ENCODE assay signal across 9 mouse cellular contexts in the genomic region with DNA sequence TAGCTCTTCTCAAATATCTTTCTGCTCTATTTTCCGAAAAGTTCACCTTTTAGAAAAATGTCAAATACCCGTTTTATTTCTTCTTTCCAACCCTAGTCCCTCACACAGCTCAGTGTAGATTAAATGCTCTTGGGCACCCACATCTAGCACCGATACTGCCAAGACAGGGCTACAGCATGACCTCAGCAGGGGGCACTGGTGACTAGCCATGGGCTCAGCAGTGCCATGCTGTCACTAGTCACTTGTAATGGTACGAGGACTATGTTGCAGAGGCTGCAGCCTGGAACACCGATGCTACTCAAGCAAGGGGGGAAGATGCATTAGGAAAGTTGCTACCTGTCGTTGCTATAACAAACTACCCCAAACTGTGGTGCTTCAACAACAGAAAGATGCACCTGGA.
A peak's percentile ranks its signal among the peaks of the same experiment; 100 is the strongest.
DNase-seq lines count a peak whose midpoint lies in the region; ATAC-seq and TF ChIP-seq lines count a peak whose summit lies in the region.
"Had no signal": no experiment of that assay in that cellular context is flagged by ENCODE, and none has a peak within 500 bp of the region (broad histone marks: within the 10 kb centered on the region; RNA-seq: fewer than 3 reads in every experiment).

No protein-coding gene starts in this region.

- H3ac ChIP-seq in C2C12 (ENCODE audit: control insufficient read depth, insufficient read length, low read depth), result no peak overlapping the region

- no peaks in the 10 kb centered on the region for H3K9me3 ChIP-seq in kidney, embryonic 15.5 days (replicated peaks)
- H3K9me3 ChIP-seq in lung, postnatal 0 days (ENCODE audit: low read length), result no peaks in the 10 kb centered on the region
- no peaks in the 10 kb centered on the region for H3K9me3 ChIP-seq in limb, embryonic 10.5 days (replicated peaks)
- H3K9me3 ChIP-seq: neural tube, embryonic 13.5 days had no signal

- H3K79me2 ChIP-seq in C2C12 (ENCODE audit: control insufficient read depth, insufficient read depth), result no peaks in the 10 kb centered on the region

- DNase-seq in kidney, adult 18-20 months, result peak; percentile 28
- DNase-seq in lung, postnatal 0 days (ENCODE audit: low spot score), result peak; percentile 13
- no peak for DNase-seq in limb, embryonic 10.5 days (ENCODE audit: low spot score)
- no peak for DNase-seq in layer of hippocampus, adult 11-12 months (ENCODE audit: low spot score)
- DNase-seq: gastrocnemius, postnatal 10 days had no signal

- TF ChIP-seq POLR2A in bone marrow macrophage, adult 2 months (IDR thresholded peaks at IDR 0.05; ENCODE audit: borderline replicate concordance, low read depth, low read length), result no peak

- TF ChIP-seq CTCF in C2C12 (IDR thresholded peaks at IDR 0.05; ENCODE audit: control insufficient read depth, insufficient read depth, insufficient read length), result peak; percentile 37
- TF ChIP-seq CTCF in bone marrow macrophage, adult 2 months (IDR thresholded peaks at IDR 0.05; ENCODE audit: low read depth, low read length), result peak; percentile 6; the same call in 1 of the 2 replicates
- peak; percentile 51 for TF ChIP-seq CTCF in lung, postnatal 0 days (IDR thresholded peaks at IDR 0.05)

- no peaks in the 10 kb centered on the region for H3K4me1 ChIP-seq in kidney, embryonic 15.5 days
- H3K4me1 ChIP-seq in bone marrow macrophage, adult 2 months (ENCODE audit: control insufficient read depth, insufficient read depth, low read length), result peaks cover 6% of the 10 kb centered on the region; the same call in 1 of the 2 replicates
- no peaks in the 10 kb centered on the region for H3K4me1 ChIP-seq in lung, postnatal 0 days (ENCODE audit: insufficient read depth, low read depth, low read length)
- peaks cover 10% of the 10 kb centered on the region for H3K4me1 ChIP-seq in limb, embryonic 10.5 days
- H3K4me1 ChIP-seq: neural tube, embryonic 13.5 days had no signal

- no peak overlapping the region for H3K4me3 ChIP-seq in kidney, embryonic 15.5 days (replicated peaks)
- no peak overlapping the region for H3K4me3 ChIP-seq in C2C12 (ENCODE audit: insufficient read depth, poor library complexity, severe bottlenecking)
- no peak overlapping the region for H3K4me3 ChIP-seq in bone marrow macrophage, adult 2 months (ENCODE audit: insufficient read depth, low read length)
- no peak overlapping the region for H3K4me3 ChIP-seq in lung, postnatal 0 days (ENCODE audit: low read depth, low read length)
- no peak overlapping the region for H3K4me3 ChIP-seq in limb, embryonic 10.5 days
- H3K4me3 ChIP-seq: neural tube, embryonic 13.5 days had no signal

- no peaks in the 10 kb centered on the region for H3K36me3 ChIP-seq in kidney, embryonic 15.5 days
- H3K36me3 ChIP-seq in C2C12 (ENCODE audit: control insufficient read depth, insufficient read depth), result no peaks in the 10 kb centered on the region
- H3K36me3 ChIP-seq in lung, postnatal 0 days (ENCODE audit: insufficient read depth, low read length), result no peaks in the 10 kb centered on the region
- no peaks in the 10 kb centered on the region for H3K36me3 ChIP-seq in limb, embryonic 10.5 days
- H3K36me3 ChIP-seq: neural tube, embryonic 13.5 days had no signal

- no peaks in the 10 kb centered on the region for H3K79me3 ChIP-seq in C2C12 (ENCODE audit: low read depth)

- peaks cover 5% of the 10 kb centered on the region; the same call in 1 of the 2 replicates for H3K27me3 ChIP-seq in kidney, embryonic 15.5 days
- peaks cover 20% of the 10 kb centered on the region for H3K27me3 ChIP-seq in C2C12 (ENCODE audit: control insufficient read depth, insufficient read depth, insufficient read length)
- H3K27me3 ChIP-seq in lung, postnatal 0 days (replicated peaks; ENCODE audit: insufficient read depth, low read length), result no peaks in the 10 kb centered on the region
- peaks cover 9% of the 10 kb centered on the region; the same call in 1 of the 2 replicates for H3K27me3 ChIP-seq in limb, embryonic 10.5 days (ENCODE audit: low read depth, poor library complexity, severe bottlenecking)

- no peak for ATAC-seq in kidney, embryonic 15.5 days (replicated peaks; ENCODE audit: low FRiP score)
- no peak; the same call in 1 of the 2 replicates for ATAC-seq in lung, postnatal 0 days

- no peak for TF ChIP-seq EP300 in lung, postnatal 0 days (IDR thresholded peaks at IDR 0.05)

- H3K27ac ChIP-seq in kidney, embryonic 15.5 days, result no peak overlapping the region
- H3K27ac ChIP-seq in bone marrow macrophage, adult 2 months (ENCODE audit: insufficient read depth, low read depth, low read length), result no peak overlapping the region
- H3K27ac ChIP-seq in lung, postnatal 0 days (ENCODE audit: low read length), result no peak overlapping the region
- no peak overlapping the region for H3K27ac ChIP-seq in limb, embryonic 10.5 days
- H3K27ac ChIP-seq: neural tube, embryonic 13.5 days had no signal

- 84% methylated on average over 6 of the region's 6 CpGs for WGBS in kidney, embryonic 15.5 days
- WGBS in lung, postnatal 0 days, result 81% methylated on average over 6 of the region's 6 CpGs
- WGBS in limb, embryonic 10.5 days, result 87% methylated on average over 6 of the region's 6 CpGs

- H3K9ac ChIP-seq in kidney, embryonic 15.5 days, result no peak overlapping the region
- no peak overlapping the region for H3K9ac ChIP-seq in lung, postnatal 0 days (replicated peaks; ENCODE audit: low read depth)
- H3K9ac ChIP-seq: neural tube, embryonic 13.5 days had no signal

- H3K4me2 ChIP-seq in kidney, embryonic 15.5 days, result no peak overlapping the region
- no peak overlapping the region for H3K4me2 ChIP-seq in lung, postnatal 0 days (replicated peaks; ENCODE audit: low read depth, low read length)
- H3K4me2 ChIP-seq: neural tube, embryonic 13.5 days had no signal

TF ChIP-seq in C2C12, 6 proteins besides CTCF, POLR2A, EP300 and RAD21:
- no peak for TF ChIP-seq CEBPB (IDR thresholded peaks at IDR 0.05; ENCODE audit: low read depth)
- no peak for TF ChIP-seq MYOD1 (IDR thresholded peaks at IDR 0.05; ENCODE audit: control insufficient read depth, insufficient read length, low read depth)
- no peak for TF ChIP-seq MYOG (IDR thresholded peaks at IDR 0.05; ENCODE audit: control insufficient read depth, extremely low read depth, insufficient read length)
- no peak for TF ChIP-seq MAX (IDR thresholded peaks at IDR 0.05)
- no peak for TF ChIP-seq USF1 (IDR thresholded peaks at IDR 0.05; ENCODE audit: low read depth)
- no peak for TF ChIP-seq FOSL1 (IDR thresholded peaks at IDR 0.05; ENCODE audit: insufficient read depth, low read length, poor library complexity, severe bottlenecking)
TF ChIP-seq in C2C12: peak in this region for 0.

Comparison
In these comparisons a context has a peak if more than half of its experiments do, and no peak if none do; other contexts are left out.
1. DNase-seq: peak in kidney, adult 18-20 months (single experiment) and lung, postnatal 0 days (single experiment); none in limb, embryonic 10.5 days (single experiment) and layer of hippocampus, adult 11-12 months (single experiment).
2. Peak in every context shown above with its lines, with median percentiles within 50 percentile points of each other: CTCF ChIP-seq.